Mouse (Mus musculus) kidney, postnatal 0 days (tissue): ENCODE data around the gene Sh3bp1. TPM values are rescaled to one million over a fixed set of nuclear protein-coding genes. Genes with fewer than 3 reads are reported as not detected.

Source experiments
- ATAC-seq: fragments of 200-750 bp; cut with Nextera tagmentation; replicated peaks from 2 replicates; pipeline ENCODE4 v1.8.0; 2017; ENCODE audit warnings: low read depth, moderate number of reproducible peaks, moderate TSS enrichment, moderate library complexity; ENCODE audit not compliant: low FRiP score
- DNase-seq: peaks from one replicate; pipeline ENCODE4 v3.0.0-alpha.2; 2016; ENCODE audit warnings: low spot score
- H3K27ac ChIP-seq: fragments of 300-500 bp; sonication (generic); 2 replicates; pipeline ENCODE4 v1.5.1; 2014; ENCODE audit warnings: mild to moderate bottlenecking
- H3K27me3 ChIP-seq: fragments of 300-500 bp; sonication (generic); 2 replicates; pipeline ENCODE4 v1.6.1; 2014; ENCODE audit warnings: low read length, mixed read lengths; ENCODE audit not compliant: insufficient read depth
- H3K36me3 ChIP-seq: fragments of 300-500 bp; sonication (generic); 2 replicates; pipeline ENCODE4 v1.6.1; 2014; ENCODE audit warnings: low read length, mixed read lengths; ENCODE audit not compliant: insufficient read depth
- H3K4me1 ChIP-seq: fragments of 300-500 bp; sonication (generic); replicated peaks from 2 replicates; pipeline ENCODE4 v1.6.1; 2014; ENCODE audit warnings: antibody characterized with exemption, low read length, mixed read lengths; ENCODE audit not compliant: insufficient read depth
- H3K4me2 ChIP-seq: fragments of 300-500 bp; sonication (generic); 2 replicates; pipeline ENCODE4 v1.6.1; 2014; ENCODE audit warnings: mild to moderate bottlenecking, low read length, moderate library complexity, mixed read lengths
- H3K4me3 ChIP-seq: fragments of 300-500 bp; sonication (generic); replicated peaks from 2 replicates; pipeline ENCODE4 v1.5.1; 2014; ENCODE audit warnings: low read depth, low read length
- H3K9ac ChIP-seq: fragments of 300-500 bp; sonication (generic); 2 replicates; pipeline ENCODE4 v1.6.1; 2014; ENCODE audit warnings: low read depth, low read length
- H3K9me3 ChIP-seq: fragments of 300-500 bp; sonication (generic); replicated peaks from 2 replicates; pipeline ENCODE4 v1.6.1; 2016; ENCODE audit warnings: low read length, inconsistent platforms, mixed read lengths
- CTCF ChIP-seq: IDR thresholded peaks from 2 replicates; pipeline ENCODE4 v1.5.1; 2016; ENCODE audit warnings: antibody characterized with exemption, low read depth, mild to moderate bottlenecking, moderate library complexity
- WGBS: fragments of 180-500 bp; shearing (Covaris S2); extraction: QIAGEN DNeasy Blood & Tissue Kit; methylation state at CpG from one replicate; pipeline ENCODE4 v1.1.7; 2014; 5-methylcytosine and 5-hydroxymethylcytosine counted together
- microRNA-seq: library from miRNA; unstranded; fragments of <30 nt; microRNA quantifications from one replicate; pipeline ENCODE4, GENCODE M21; 2016
- polyA plus RNA-seq: library from polyadenylated mRNA; unstranded; fragments of >200 nt; fragmentation: Nextera tagmentation; extraction: Ambion mirVana; gene quantifications from 2 replicates; pipeline ENCODE4 v1.2.1, GENCODE M21; 2015

Gene Sh3bp1
- polyA plus RNA-seq, 1 experiment from 2014 or later: 19.6 TPM

DNA sequence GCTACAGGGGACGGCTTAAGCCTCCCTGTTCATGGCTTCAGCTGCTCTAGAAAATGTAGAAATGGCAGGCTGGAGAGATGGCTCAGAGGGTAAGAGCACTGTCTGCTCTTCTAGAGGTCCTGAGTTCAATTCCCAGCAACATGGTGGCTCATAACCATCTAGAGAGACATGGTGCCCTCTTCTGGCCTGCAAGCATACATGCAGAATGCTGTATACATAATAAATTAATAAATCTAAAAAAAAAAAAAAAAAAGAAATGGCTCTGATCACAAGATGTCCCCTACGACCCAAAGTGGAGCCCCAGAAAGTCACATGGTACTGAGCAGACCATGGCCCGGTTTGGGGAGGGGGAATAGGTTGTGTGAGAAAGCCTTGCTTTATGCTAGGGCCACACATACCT lies 56.1 kb downstream of the Sh3bp1 start:
- Histone ChIP-seq H3K27me3 (no peaks in the 10 kb centered on the region), H3K4me1 (peaks cover 9% of the 10 kb centered on the region; the same call in 1 of the 2 replicates), H3K4me2 (no peak overlapping the region), H3K9me3 (no peaks in the 10 kb centered on the region), H3K27ac (no peak overlapping the region), H3K9ac (no peak overlapping the region), H3K36me3 (no peaks in the 10 kb centered on the region), H3K4me3 (no peak overlapping the region)
- 0 out of 2 replicates have a peak, but pooled peaks have one; percentile 18 for TF ChIP-seq CTCF
- 71% methylated on average over 3 of the region's 3 CpGs for WGBS
- ATAC-seq: no peak
- DNase-seq: no peak

DNA sequence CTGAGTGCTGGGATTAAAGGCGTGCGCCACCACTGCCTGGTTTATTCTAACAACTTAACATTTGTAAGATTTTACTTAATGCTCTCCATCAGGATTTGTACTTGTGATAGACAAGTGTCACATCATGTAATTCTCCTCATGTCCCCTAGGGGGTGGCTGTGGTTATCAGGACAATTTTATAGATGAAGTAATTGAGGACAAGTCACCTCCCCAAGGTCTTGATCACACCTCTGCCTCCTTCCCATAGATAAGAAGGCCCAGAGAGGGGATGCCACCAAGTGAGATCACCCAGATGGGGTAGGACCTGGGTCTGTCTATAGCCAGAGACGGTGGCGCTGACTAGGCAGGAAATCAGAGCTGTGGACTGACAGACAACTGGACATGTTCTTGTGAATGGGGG lies 56.8 kb downstream of the Sh3bp1 start:
- H3K4me1 ChIP-seq: peaks cover 9% of the 10 kb centered on the region; the same call in 1 of the 2 replicates
- no peak overlapping the region for H3K4me2 ChIP-seq
- no peaks in the 10 kb centered on the region for H3K9me3 ChIP-seq
- H3K36me3 ChIP-seq: no peaks in the 10 kb centered on the region
- no peak for ATAC-seq
- WGBS: 75% methylated on average over 4 of the region's 4 CpGs
- H3K27ac ChIP-seq: no peak overlapping the region
- no peak overlapping the region for H3K9ac ChIP-seq
- H3K4me3 ChIP-seq: no peak overlapping the region
- no peaks in the 10 kb centered on the region for H3K27me3 ChIP-seq
- peak; percentile 37 for DNase-seq
- peak; percentile 56 for TF ChIP-seq CTCF

DNA sequence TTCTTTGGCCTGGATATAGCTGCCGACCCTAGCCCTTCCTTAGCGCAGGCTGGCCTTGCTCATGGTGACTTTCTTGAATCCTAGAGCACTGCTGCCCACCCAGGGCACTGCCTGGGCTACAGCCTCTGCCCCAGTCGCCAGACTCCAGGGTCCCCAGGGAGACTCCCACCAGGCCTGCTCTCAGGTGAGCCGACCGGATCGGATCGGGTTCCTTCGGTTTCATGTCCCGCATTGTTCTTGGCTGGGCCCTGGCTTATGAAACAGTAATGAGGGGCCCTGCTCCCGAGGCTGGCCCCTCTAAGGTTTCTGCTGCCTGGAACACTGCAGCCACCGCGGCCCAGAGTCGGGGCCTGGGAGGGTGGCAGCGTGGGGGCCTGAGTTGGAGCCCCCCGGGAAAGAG lies 57.5 kb downstream of the Sh3bp1 start:
- ATAC-seq: no peak

DNA sequence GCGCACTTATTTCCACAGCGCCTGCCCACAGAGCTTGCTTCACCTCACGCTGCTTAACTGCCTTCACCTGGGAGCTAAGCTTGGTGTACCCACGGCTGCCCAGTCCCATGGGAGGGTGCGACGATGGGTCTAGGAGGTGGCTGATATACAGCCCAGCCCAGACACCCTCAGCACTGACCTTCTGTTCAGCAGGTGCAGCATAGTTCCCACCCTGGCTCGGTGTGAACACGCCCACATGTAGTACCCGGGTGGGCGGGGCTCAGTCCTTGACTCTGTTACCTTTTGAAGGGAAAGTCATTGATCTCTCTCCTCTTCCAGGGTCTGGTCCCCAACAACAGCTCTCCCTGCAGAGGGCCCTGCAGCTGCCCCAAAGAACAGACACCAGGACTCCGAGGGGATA lies 60.0 kb downstream of the Sh3bp1 start:
- DNase-seq (no peak), ATAC-seq (no peak)
- no peak overlapping the region for H3K4me2 ChIP-seq
- H3K4me3 ChIP-seq: no peak overlapping the region
- H3K4me1 ChIP-seq: peaks cover 9% of the 10 kb centered on the region; the same call in 1 of the 2 replicates
- no peaks in the 10 kb centered on the region for H3K36me3 ChIP-seq
- H3K27me3 ChIP-seq: no peaks in the 10 kb centered on the region
- H3K27ac ChIP-seq: no peak overlapping the region
- H3K9ac ChIP-seq: no peak overlapping the region
- H3K9me3 ChIP-seq: no peaks in the 10 kb centered on the region
- 80% methylated on average over 11 of the region's 11 CpGs for WGBS
- TF ChIP-seq CTCF: no peak

More for the DNA sequence above, 57.5 kb downstream of the Sh3bp1 start:
- Histone ChIP-seq H3K9me3 (no peaks in the 10 kb centered on the region), H3K4me3 (no peak overlapping the region), H3K27ac (peak overlapping the region; percentile 42), H3K36me3 (no peaks in the 10 kb centered on the region), H3K9ac (0 out of 2 replicates have a peak overlapping the region, but pooled peaks have one; percentile 31), H3K4me2 (peak overlapping the region; percentile 13; the same call in 1 of the 2 replicates), H3K27me3 (no peaks in the 10 kb centered on the region), H3K4me1 (peaks cover 9% of the 10 kb centered on the region; the same call in 1 of the 2 replicates)
- no peak for TF ChIP-seq CTCF
- 28% methylated on average over 15 of the region's 15 CpGs for WGBS
- DNase-seq: peak; percentile 21

DNA sequence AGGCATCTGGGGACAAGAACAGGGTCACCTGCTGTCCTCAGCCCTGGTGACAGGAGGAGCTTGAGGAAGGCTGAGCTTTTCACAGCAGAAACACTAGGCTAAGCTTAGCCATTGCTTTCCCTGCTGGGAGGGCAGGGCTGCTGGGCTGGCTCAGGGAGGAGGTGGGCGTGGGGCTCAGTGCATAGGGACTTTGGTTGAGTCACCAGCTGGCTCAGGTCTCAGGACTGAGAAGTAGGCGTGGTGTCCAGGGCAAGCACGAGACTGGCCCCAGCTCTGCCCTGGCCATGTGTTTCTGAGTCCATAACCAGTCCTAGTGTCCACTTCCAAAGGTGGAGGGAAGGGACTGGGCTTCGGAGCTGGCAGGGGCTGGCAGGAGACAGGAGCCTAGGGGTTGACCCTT lies 60.5 kb downstream of the Sh3bp1 start:
- Histone ChIP-seq H3K9ac (no peak overlapping the region), H3K4me1 (peaks cover 9% of the 10 kb centered on the region; the same call in 1 of the 2 replicates), H3K4me3 (no peak overlapping the region), H3K9me3 (no peaks in the 10 kb centered on the region), H3K36me3 (no peaks in the 10 kb centered on the region), H3K27me3 (no peaks in the 10 kb centered on the region), H3K4me2 (no peak overlapping the region), H3K27ac (no peak overlapping the region)
- 72% methylated on average over 4 of the region's 4 CpGs for WGBS
- ATAC-seq (no peak), DNase-seq (no peak)
- no peak for TF ChIP-seq CTCF

Small RNA genes within 50 kb of the gene (microRNA-seq; reads per million reads assigned to microRNA genes)
- not detected for gene Mir6955

Other genes starting within 250 kb of the Sh3bp1 start
- 0.10 and 0.13 TPM in 2 replicates for gene Elfn2, start 181.0 kb upstream of the Sh3bp1 start, polyA plus RNA-seq
- gene Mfng, start 126.3 kb upstream of the Sh3bp1 start, polyA plus RNA-seq: 18.8 and 18.9 TPM in 2 replicates
- 8.2 and 9.2 TPM in 2 replicates for gene Card10, start 96.7 kb upstream of the Sh3bp1 start, polyA plus RNA-seq
- 51.4 and 57.1 TPM in 2 replicates for gene Cdc42ep1, start 57.1 kb upstream of the Sh3bp1 start, polyA plus RNA-seq
- gene Lgals2, start 44.2 kb upstream of the Sh3bp1 start, polyA plus RNA-seq: 0.91 and 1.2 TPM in 2 replicates
- 41.5 and 42.8 TPM in 2 replicates for gene Gga1, start 22.6 kb upstream of the Sh3bp1 start, polyA plus RNA-seq
- gene Gm49510, start 101 bp upstream of the Sh3bp1 start, polyA plus RNA-seq: 0.30 TPM in 1 of 2 replicates, not detected in the other
- gene Pdxp, start 14.2 kb downstream of the Sh3bp1 start, polyA plus RNA-seq: 7.1 and 7.8 TPM in 2 replicates
- 576 and 592 TPM in 2 replicates for gene Lgals1, start 27.0 kb downstream of the Sh3bp1 start, polyA plus RNA-seq
- 43.8 and 46.8 TPM in 2 replicates for gene Nol12, start 35.2 kb downstream of the Sh3bp1 start, polyA plus RNA-seq
- 30.5 and 33.0 TPM in 2 replicates for gene Triobp, start 48.0 kb downstream of the Sh3bp1 start, polyA plus RNA-seq
- gene H1f0, start 128.7 kb downstream of the Sh3bp1 start, polyA plus RNA-seq: 522 and 524 TPM in 2 replicates
- 0.13 and 0.24 TPM in 2 replicates for gene Galr3, start 142.1 kb downstream of the Sh3bp1 start, polyA plus RNA-seq
- 42.5 and 42.6 TPM in 2 replicates for gene Ankrd54, start 163.1 kb downstream of the Sh3bp1 start, polyA plus RNA-seq
- 199 and 218 TPM in 2 replicates for gene Eif3l, start 175.4 kb downstream of the Sh3bp1 start, polyA plus RNA-seq
- gene Micall1, start 209.1 kb downstream of the Sh3bp1 start, polyA plus RNA-seq: 5.9 and 6.6 TPM in 2 replicates
- gene Polr2f, start 241.2 kb downstream of the Sh3bp1 start, polyA plus RNA-seq: 314 and 321 TPM in 2 replicates
- gene 1700088E04Rik, start 241.5 kb downstream of the Sh3bp1 start, polyA plus RNA-seq: 12.9 and 15.2 TPM in 2 replicates